In genomic region chr2:157800288-157800687, GRCm38 (mm10) we compare ENCODE assay signal across 13 mouse cellular contexts.
A peak's percentile ranks its signal among the peaks of the same experiment; 100 is the strongest.
DNase-seq lines count a peak whose midpoint lies in the region; ATAC-seq lines count a peak whose summit lies in the region.
"Had no signal": no experiment of that assay in that cellular context is flagged by ENCODE, and none has a peak within 500 bp of the region (broad histone marks: within the 10 kb centered on the region; RNA-seq: fewer than 3 reads in every experiment).

No protein-coding gene starts in this region.

- H3K27ac ChIP-seq in forebrain, embryonic 15.5 days (replicated peaks), result peak overlapping the region; percentile 93
- H3K27ac ChIP-seq in limb, embryonic 11.5 days (replicated peaks; ENCODE audit: low read depth, low read length), result peak overlapping the region; percentile 85
- peak overlapping the region; percentile 97 for H3K27ac ChIP-seq in neural tube, embryonic 13.5 days (replicated peaks)

- intact Hi-C loops in heart, postnatal 36 days (cut with DNase I), result no loop called here

- peaks cover 43% of the 10 kb centered on the region for H3K4me1 ChIP-seq in forebrain, embryonic 15.5 days
- H3K4me1 ChIP-seq in limb, embryonic 11.5 days (ENCODE audit: control insufficient read depth, insufficient read depth, low read length), result peaks cover 19% of the 10 kb centered on the region
- H3K4me1 ChIP-seq in neural tube, embryonic 13.5 days (replicated peaks), result peaks cover 46% of the 10 kb centered on the region

- H3K9me3 ChIP-seq in forebrain, embryonic 15.5 days, result no peaks in the 10 kb centered on the region
- no peaks in the 10 kb centered on the region for H3K9me3 ChIP-seq in limb, embryonic 11.5 days (ENCODE audit: control insufficient read depth, low read length)
- H3K9me3 ChIP-seq in neural tube, embryonic 13.5 days, result no peaks in the 10 kb centered on the region

- peak; percentile 17 for DNase-seq in embryo, embryonic 9.5 days (ENCODE audit: extremely low spot score)
- no peak for DNase-seq in embryo, embryonic 10.5 days (ENCODE audit: low spot score)
- DNase-seq in limb, embryonic 11.5 days (ENCODE audit: low spot score), result no peak
- no peak for DNase-seq in heart, postnatal 36 days
- no peak for DNase-seq in urinary bladder, postnatal 14 days (ENCODE audit: low spot score)
- DNase-seq: cerebellum, adult 9-11 months; gastrocnemius, postnatal 14 days; kidney, adult 2 months; spleen, adult 18-20 months had no signal

- no peaks in the 10 kb centered on the region for H3K36me3 ChIP-seq in forebrain, embryonic 15.5 days
- no peaks in the 10 kb centered on the region for H3K36me3 ChIP-seq in limb, embryonic 11.5 days (ENCODE audit: control insufficient read depth, insufficient read depth, low read length)
- peaks cover 5% of the 10 kb centered on the region; the same call in 1 of the 2 replicates for H3K36me3 ChIP-seq in neural tube, embryonic 13.5 days

- H3K9ac ChIP-seq in forebrain, embryonic 15.5 days (replicated peaks), result no peak overlapping the region
- H3K9ac ChIP-seq in limb, embryonic 11.5 days (ENCODE audit: low read length), result no peak overlapping the region
- H3K9ac ChIP-seq in neural tube, embryonic 13.5 days, result 0 out of 2 replicates have a peak overlapping the region, but pooled peaks have one; percentile 65

- 89% methylated on average over 2 of the region's 2 CpGs for WGBS in forebrain, embryonic 15.5 days
- 76% methylated on average over 2 of the region's 2 CpGs for WGBS in limb, embryonic 11.5 days
- 77% methylated on average over 2 of the region's 2 CpGs for WGBS in neural tube, embryonic 13.5 days

- no peak for ATAC-seq in forebrain, embryonic 15.5 days (replicated peaks)
- ATAC-seq in limb, embryonic 11.5 days (ENCODE audit: insufficient number of reproducible peaks, low FRiP score, low TSS enrichment, low read depth), result no peak
- no peak for ATAC-seq in neural tube, embryonic 13.5 days (ENCODE audit: low read depth)
- no peak for ATAC-seq in erythroid progenitor cell, adult 5-6 weeks (replicated peaks; ENCODE audit: low FRiP score, poor library complexity, severe bottlenecking)
- ATAC-seq: lung, postnatal 0 days had no signal

- H3K4me3 ChIP-seq in forebrain, embryonic 15.5 days, result no peak overlapping the region
- no peak overlapping the region for H3K4me3 ChIP-seq in limb, embryonic 11.5 days (ENCODE audit: low read depth, low read length)
- H3K4me3 ChIP-seq in neural tube, embryonic 13.5 days, result no peak overlapping the region

- no peak overlapping the region for H3K4me2 ChIP-seq in forebrain, embryonic 15.5 days (replicated peaks)
- no peak overlapping the region for H3K4me2 ChIP-seq in limb, embryonic 11.5 days (ENCODE audit: low read depth, severe bottlenecking)
- H3K4me2 ChIP-seq in neural tube, embryonic 13.5 days, result no peak overlapping the region

- H3K27me3 ChIP-seq in forebrain, embryonic 15.5 days, result no peaks in the 10 kb centered on the region
- no peaks in the 10 kb centered on the region for H3K27me3 ChIP-seq in limb, embryonic 11.5 days (ENCODE audit: control insufficient read depth, insufficient read depth, low read length)
- H3K27me3 ChIP-seq in neural tube, embryonic 13.5 days, result peaks cover 5% of the 10 kb centered on the region
